Mouse (Mus musculus): Measurements from ENCODE around the gene Fam198b.

The Fam198b gene

GRCm38 (mm10) chr3:79886357-79887091, 2.2 kb downstream of the Fam198b start:
- DNase-seq = peak in 1 of 2 experiments; percentile 51

GRCm38 (mm10) chr3:79887161-79887855, 3.0 kb downstream of the Fam198b start:
- DNase-seq = no peak

GRCm38 (mm10) chr3:79887966-79888365, 3.6 kb downstream of the Fam198b start:
- no peak for DNase-seq

- no peak for DNase-seq
Measured at GRCm38 (mm10) chr3:79897534-79898370, 13.4 kb downstream of the Fam198b start.

- no peak for DNase-seq
Measured at GRCm38 (mm10) chr3:79898514-79898913, 14.2 kb downstream of the Fam198b start.

GRCm38 (mm10) chr3:79899906-79900305, 15.6 kb downstream of the Fam198b start:
- no peak for DNase-seq

GRCm38 (mm10) chr3:79900502-79900901, 16.2 kb downstream of the Fam198b start:
- DNase-seq = no peak

GRCm38 (mm10) chr3:79901321-79901720, 17.0 kb downstream of the Fam198b start:
- DNase-seq = no peak

GRCm38 (mm10) chr3:79901734-79902133, 17.4 kb downstream of the Fam198b start:
- no peak for DNase-seq

- DNase-seq = peak; percentile 26 to 39
Measured at GRCm38 (mm10) chr3:79903803-79904202, 19.5 kb downstream of the Fam198b start.

GRCm38 (mm10) chr3:79904238-79904757, 20.0 kb downstream of the Fam198b start:
- DNase-seq = no peak

GRCm38 (mm10) chr3:79905397-79905796, 21.1 kb downstream of the Fam198b start:
- DNase-seq = no peak

GRCm38 (mm10) chr3:79906250-79907045, 22.1 kb downstream of the Fam198b start:
- no peak for DNase-seq

GRCm38 (mm10) chr3:79907223-79907622, 22.9 kb downstream of the Fam198b start:
- peak; percentile 13 to 20 for DNase-seq

GRCm38 (mm10) chr3:79910375-79911141, 26.2 kb downstream of the Fam198b start:
- no peak for DNase-seq

- DNase-seq = no peak
Measured at GRCm38 (mm10) chr3:79911166-79911565, 26.8 kb downstream of the Fam198b start.

GRCm38 (mm10) chr3:79914012-79914411, 29.7 kb downstream of the Fam198b start:
- no peak for DNase-seq

GRCm38 (mm10) chr3:79916185-79916584, 31.9 kb downstream of the Fam198b start:
- no peak for DNase-seq

- no peak for DNase-seq
Measured at GRCm38 (mm10) chr3:79918761-79919160, 34.4 kb downstream of the Fam198b start.

GRCm38 (mm10) chr3:79925950-79926697, 41.8 kb downstream of the Fam198b start:
- no peak for DNase-seq

- no peak for DNase-seq
Measured at GRCm38 (mm10) chr3:79927050-79927449, 42.7 kb downstream of the Fam198b start.
